Mouse (Mus musculus) ES-E14 (cell line): Measurements from ENCODE around the gene Rapgef3. TPM values are rescaled to one million over a fixed set of nuclear protein-coding genes. Genes with fewer than 3 reads are reported as not detected.

Source experiments
- DNase-seq: peaks from one replicate; pipeline ENCODE4 v3.0.0-alpha.2; 2013; ENCODE audit warnings: low read depth, low spot score
- H3K27ac ChIP-seq: 2 replicates; pipeline ENCODE4 v1.5.1; 2012; ENCODE audit warnings: low read depth, mild to moderate bottlenecking, low read length, moderate library complexity, mixed read lengths; ENCODE audit not compliant: poor library complexity, insufficient read depth, severe bottlenecking
- H3K36me3 ChIP-seq: 2 replicates; pipeline ENCODE4 v1.6.1; 2012; ENCODE audit warnings: mild to moderate bottlenecking, low read length, moderate library complexity, mixed read lengths; ENCODE audit not compliant: control insufficient read depth, poor library complexity, insufficient read depth, severe bottlenecking
- H3K4me1 ChIP-seq, 2 experiments: fragments of 150-350 bp in 1 of 2; sonication (generic) in 1 of 2; 2 replicates each; pipeline ENCODE4 v1.6.1; 2012; ENCODE audit warnings: low read length in 2 of 2, mild to moderate bottlenecking in 1 of 2, mixed read lengths in 1 of 2; ENCODE audit not compliant: control insufficient read depth in 2 of 2, insufficient read depth in 2 of 2, poor library complexity in 1 of 2
- H3K4me3 ChIP-seq, 2 experiments: fragments of 150-350 bp in 1 of 2; sonication (generic) in 1 of 2; 2 replicates each; pipeline ENCODE4 v1.5.1; 2012; ENCODE audit warnings: low read length in 2 of 2, low read depth in 1 of 2, mild to moderate bottlenecking in 1 of 2, mixed read lengths in 1 of 2; ENCODE audit not compliant: insufficient read depth in 1 of 2, poor library complexity in 1 of 2, severe bottlenecking in 1 of 2
- H3K9ac ChIP-seq: 2 replicates; pipeline ENCODE4 v1.6.1; 2012; ENCODE audit warnings: low read depth, mild to moderate bottlenecking, low read length, mixed read lengths; ENCODE audit not compliant: poor library complexity, insufficient read depth, severe bottlenecking
- H3K9me3 ChIP-seq: fragments of 150-350 bp; sonication (generic); 2 replicates; pipeline ENCODE4 v1.6.1; 2012; ENCODE audit warnings: low read depth, mild to moderate bottlenecking, low read length; ENCODE audit not compliant: control insufficient read depth, insufficient read depth
- CHD2 ChIP-seq: IDR thresholded peaks from 2 replicates; pipeline ENCODE4 v1.6.1; 2014; ENCODE audit warnings: mild to moderate bottlenecking, low read depth, low read length, inconsistent platforms
- HCFC1 ChIP-seq: IDR thresholded peaks from 2 replicates; pipeline ENCODE4 v1.6.1; 2012; ENCODE audit warnings: low read length, inconsistent platforms, borderline replicate concordance; ENCODE audit not compliant: insufficient read depth
- MAFK ChIP-seq: IDR thresholded peaks from 2 replicates; pipeline ENCODE4 v1.6.1; 2014; ENCODE audit warnings: mild to moderate bottlenecking, low read depth, low read length, inconsistent platforms; ENCODE audit not compliant: insufficient read depth
- ZC3H11A ChIP-seq: IDR thresholded peaks from 2 replicates; pipeline ENCODE4 v1.6.1; 2012; ENCODE audit warnings: low read depth, mild to moderate bottlenecking, inconsistent platforms, low read length, borderline replicate concordance
- ZNF384 ChIP-seq: IDR thresholded peaks from 2 replicates; pipeline ENCODE4 v1.6.1; 2012; ENCODE audit warnings: low read depth, low read length, inconsistent platforms
- in situ Hi-C, 2 experiments: fragments of 600-800 bp; cut with MboI; formaldehyde crosslinking; loops; one replicate each; pipeline ENCODE4 v1.15.1; 2025; ENCODE audit warnings: low sequenced_read_pairs in 2 of 2, inconsistent platforms in 1 of 2; ENCODE audit not compliant: unreplicated experiment in 2 of 2
- total RNA-seq: library from RNA; depleted of rRNA; stranded (reverse); fragments of 300-350 nt; gene quantifications from 2 replicates; pipeline ENCODE4 v1.2.3, GENCODE M21; 2012

The Rapgef3 gene
- total RNA-seq, 1 experiment: 12.7 TPM

DNA sequence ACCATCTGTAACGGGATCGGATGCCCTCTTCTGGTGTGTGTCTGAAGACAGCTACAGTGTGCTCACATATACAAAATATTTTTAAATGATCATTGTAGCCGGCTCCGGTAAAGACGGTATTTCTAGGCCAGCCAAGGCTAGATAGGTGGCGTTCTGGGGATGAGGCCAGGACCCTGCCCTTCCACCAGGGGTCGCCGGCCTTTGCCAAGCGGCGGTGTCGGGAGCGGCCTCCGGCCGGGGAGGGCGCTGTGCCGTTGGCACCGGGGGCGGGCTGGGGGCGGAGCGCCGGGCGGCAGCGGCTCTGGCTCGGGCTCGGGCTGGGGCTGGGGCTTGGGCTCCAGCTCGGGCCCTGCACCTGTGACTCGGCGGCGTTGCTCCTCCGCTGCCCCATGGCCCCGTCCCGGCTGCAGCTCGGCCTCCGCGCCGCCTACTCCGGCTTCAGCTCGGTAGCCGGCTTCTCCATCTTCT is 16.4 kb upstream of the Rapgef3 start:
- in situ Hi-C loops: no loop called here
- Histone ChIP-seq H3K9ac (peak overlapping the region; percentile 90), H3K4me3 (peak overlapping the region; percentile 85 to 86), H3K9me3 (no peaks in the 10 kb centered on the region), H3K4me1 (peaks cover 6 to 27% of the 10 kb centered on the region in 2 experiments; a peak in 3 of 4 replicates), H3K27ac (no peak overlapping the region; the same call in 1 of the 2 replicates), H3K36me3 (no peaks in the 10 kb centered on the region)
- peak; percentile 74 for DNase-seq
- peak; percentile 54; the same call in 1 of the 2 replicates for TF ChIP-seq HCFC1
- TF ChIP-seq ZC3H11A: no peak
- TF ChIP-seq ZNF384: no peak
- no peak for TF ChIP-seq CHD2
- TF ChIP-seq MAFK: 0 out of 2 replicates have a peak, but pooled peaks have one; percentile 11

DNA sequence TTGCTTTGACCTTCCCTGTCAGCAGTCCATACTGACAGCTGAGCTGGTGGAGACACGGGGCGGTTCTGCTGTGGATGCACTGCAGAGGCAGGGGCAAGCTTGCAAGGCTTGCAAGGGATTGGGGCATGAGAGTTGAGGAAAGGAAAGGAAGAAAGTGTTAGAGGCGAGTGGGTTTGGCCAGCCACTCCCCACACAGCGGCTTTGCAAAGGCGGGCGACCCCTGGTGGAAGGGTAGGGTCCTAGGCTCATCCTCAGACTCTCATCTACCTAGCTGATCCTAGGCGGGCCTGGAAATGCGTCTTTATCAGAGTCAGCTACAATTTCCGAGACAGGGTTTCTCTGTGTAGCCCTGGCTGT is 15.0 kb upstream of the Rapgef3 start:
- Histone ChIP-seq H3K9me3 (no peaks in the 10 kb centered on the region), H3K9ac (no peak overlapping the region), H3K36me3 (no peaks in the 10 kb centered on the region), H3K4me1 (peaks cover 6 to 21% of the 10 kb centered on the region in 2 experiments; a peak in 3 of 4 replicates), H3K4me3 (peak overlapping the region; percentile 43 to 47), H3K27ac (no peak overlapping the region)
- in situ Hi-C loops: no loop called here
- TF ChIP-seq ZC3H11A: no peak
- DNase-seq: peak; percentile 79

DNA sequence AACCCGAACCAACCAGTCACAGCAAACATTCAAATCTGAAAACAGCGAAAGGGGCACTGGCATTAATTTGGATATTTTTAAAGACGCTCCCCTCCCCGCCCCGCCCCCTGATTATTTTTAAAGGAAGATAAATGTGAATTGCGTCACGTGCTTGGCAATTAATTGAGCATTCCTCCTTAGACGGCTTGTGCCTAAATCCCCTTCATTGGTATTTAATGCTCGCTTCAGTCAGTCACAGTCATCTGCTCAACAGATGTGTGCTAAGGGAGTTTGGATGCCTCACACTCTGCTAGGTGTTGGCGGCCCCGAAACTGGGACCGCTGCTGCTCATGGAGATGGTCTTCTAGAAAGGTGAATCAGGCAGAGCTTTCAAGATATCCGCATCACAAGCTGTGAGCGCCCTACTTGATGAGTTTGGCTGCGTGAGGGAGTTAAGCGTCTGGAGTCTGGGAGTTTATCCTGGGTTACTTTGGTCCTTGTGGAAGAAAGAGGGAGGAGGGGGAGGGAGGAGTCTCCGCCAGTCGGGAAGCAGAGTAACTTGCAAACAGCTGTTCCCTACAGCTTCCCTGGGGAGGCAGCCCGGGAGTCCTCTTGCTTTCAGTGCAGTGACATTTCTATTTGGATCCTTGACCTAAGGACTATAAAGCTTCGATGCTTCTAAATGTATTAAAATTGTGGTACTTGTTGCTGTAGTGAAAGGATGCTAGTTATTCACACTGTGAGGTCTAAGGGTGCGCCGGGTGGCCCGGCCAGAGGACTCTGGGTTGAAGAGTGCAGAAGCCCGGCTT is 14.4 kb upstream of the Rapgef3 start:
- TF ChIP-seq MAFK (no peak), HCFC1 (no peak), ZNF384 (no peak), CHD2 (no peak), ZC3H11A (no peak)
- no peaks in the 10 kb centered on the region for H3K9me3 ChIP-seq
- H3K9ac ChIP-seq: no peak overlapping the region; the same call in 1 of the 2 replicates
- in situ Hi-C loops: no loop called here
- peak overlapping the region; percentile 43 to 47 for H3K4me3 ChIP-seq
- no peak overlapping the region for H3K27ac ChIP-seq
- peaks cover 2 to 16% of the 10 kb centered on the region in 2 experiments; a peak in 3 of 4 replicates for H3K4me1 ChIP-seq
- no peaks in the 10 kb centered on the region for H3K36me3 ChIP-seq
- no peak for DNase-seq

DNA sequence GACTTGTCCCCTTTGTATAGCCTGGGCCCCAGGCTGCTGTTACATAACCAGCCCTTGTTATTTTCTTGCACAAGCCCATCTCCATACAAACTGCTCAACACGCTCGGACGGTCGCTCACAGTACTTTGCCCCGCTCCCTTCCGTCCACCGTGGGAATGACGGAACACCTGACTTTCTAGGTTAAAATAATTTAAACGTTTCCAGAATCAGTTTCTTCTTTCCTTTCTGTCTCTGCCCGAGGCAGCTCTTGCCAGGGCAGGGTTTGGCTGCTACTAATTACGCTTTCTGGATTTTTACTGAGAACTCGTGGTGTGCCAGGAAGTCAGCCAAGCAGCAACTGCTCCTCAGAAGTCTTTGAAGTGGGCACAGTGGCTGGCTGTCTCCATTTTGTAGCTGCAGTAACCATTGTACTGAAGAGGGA is 12.8 kb upstream of the Rapgef3 start:
- Histone ChIP-seq H3K4me1 (peaks cover 0 to 2% of the 10 kb centered on the region in 2 experiments; a peak in 1 of 4 replicates), H3K27ac (no peak overlapping the region)
- in situ Hi-C loops: no loop called here

More for the DNA sequence above, 12.8 kb upstream of the Rapgef3 start:
- no peak for DNase-seq
- TF ChIP-seq CHD2 (no peak), ZC3H11A (no peak), ZNF384 (no peak), MAFK (no peak), HCFC1 (no peak)
- H3K9ac ChIP-seq: no peak overlapping the region
- no peak overlapping the region for H3K4me3 ChIP-seq
- H3K9me3 ChIP-seq: no peaks in the 10 kb centered on the region
- no peaks in the 10 kb centered on the region for H3K36me3 ChIP-seq
